Mouse (Mus musculus) central nervous system, embryonic 14 days (tissue): ENCODE results near the gene Map3k15. TPM values are rescaled to one million over a fixed set of nuclear protein-coding genes. Genes with fewer than 3 reads are reported as not detected.

Experiments
- polyA plus RNA-seq: library from polyadenylated mRNA; depleted of rRNA; stranded (reverse); fragments of >200 nt; gene quantifications from 2 replicates; pipeline ENCODE4 v1.2.3, GENCODE M21; 2012; rRNA removed

Gene Map3k15
- polyA plus RNA-seq, result 1.1 and 1.3 TPM in 2 replicates

GRCm38 (mm10) chrX:159988002-159988960, at the start of gene Map3k15:
Map3k15 (plus strand) TSS chrX:159988433.

GRCm38 (mm10) chrX:160137861-160138717, 149.9 kb downstream of the Map3k15 start, which contains the start of gene Pdha1:
Pdha1 (minus strand) TSS chrX:160138413.

Other genes starting within 250 kb of the Map3k15 start
- gene Pdha1, start 150.0 kb downstream of the Map3k15 start, polyA plus RNA-seq, result 84.1 and 87.9 TPM in 2 replicates